Mouse (Mus musculus) small intestine, adult 2 months (tissue): Measurements from ENCODE around the gene Lce1a1.

Experiments used
- CTCF ChIP-seq: fragments of 200-500 bp; IDR thresholded peaks from 2 replicates; pipeline ENCODE4 v1.5.1; 2012; ENCODE audit warnings: low read depth, mild to moderate bottlenecking, control low read depth, inconsistent platforms, low read length, moderate library complexity, mixed read lengths; ENCODE audit not compliant: insufficient replicate concordance, insufficient read length; ENCODE audit errors: extremely low read depth
- POLR2A ChIP-seq: fragments of 200-500 bp; IDR thresholded peaks from 2 replicates; pipeline ENCODE4 v1.6.1; 2012; ENCODE audit warnings: low read depth, mild to moderate bottlenecking, control low read depth, inconsistent platforms, low read length, moderate library complexity

GRCm38 (mm10) chr3:92598429-92598828, 49.7 kb downstream of the Lce1a1 start:
- TF ChIP-seq POLR2A = no peak
- no peak for TF ChIP-seq CTCF
